Mouse (Mus musculus) olfactory bulb, adult 2 months (tissue): ENCODE data around the gene Cnn1. TPM values are rescaled to one million over a fixed set of nuclear protein-coding genes. Genes with fewer than 3 reads are reported as not detected.

Experiments
- H3K27ac ChIP-seq: fragments of 200-500 bp; 2 replicates; pipeline ENCODE4 v1.5.1; 2012; ENCODE audit warnings: low read depth, low read length; ENCODE audit not compliant: insufficient read depth
- H3K4me1 ChIP-seq: fragments of 200-500 bp; 2 replicates; pipeline ENCODE4 v1.6.1; 2012; ENCODE audit warnings: low read length; ENCODE audit not compliant: control insufficient read depth, insufficient read depth
- H3K4me3 ChIP-seq: fragments of 200-500 bp; 2 replicates; pipeline ENCODE4 v1.5.1; 2012; ENCODE audit warnings: mild to moderate bottlenecking, low read depth, low read length, moderate library complexity; ENCODE audit not compliant: insufficient read depth
- CTCF ChIP-seq: fragments of 200-500 bp; IDR thresholded peaks from 2 replicates; pipeline ENCODE4 v1.5.1; 2012; ENCODE audit warnings: low read depth, mild to moderate bottlenecking, low read length, moderate library complexity; ENCODE audit not compliant: insufficient read depth
- POLR2A ChIP-seq: fragments of 200-500 bp; IDR thresholded peaks from 2 replicates; pipeline ENCODE4 v1.6.1; 2012; ENCODE audit warnings: mild to moderate bottlenecking, low read depth, low read length, moderate library complexity; ENCODE audit not compliant: insufficient read depth
- WGBS: fragments of 180-500 bp; shearing (Covaris S2); methylation state at CpG from one replicate; pipeline ENCODE4 v1.1.7; 2018; 5-methylcytosine and 5-hydroxymethylcytosine counted together
- polyA plus RNA-seq: library from polyadenylated mRNA; stranded (reverse); fragments of >200 nt; gene quantifications from 2 replicates; pipeline ENCODE4 v1.2.4, GENCODE M21; 2012; ENCODE audit warnings: low replicate concordance; ENCODE audit not compliant: missing spikeins, insufficient read depth, insufficient read length

Cnn1 gene
- polyA plus RNA-seq, 1 experiment, result not detected

DNA sequence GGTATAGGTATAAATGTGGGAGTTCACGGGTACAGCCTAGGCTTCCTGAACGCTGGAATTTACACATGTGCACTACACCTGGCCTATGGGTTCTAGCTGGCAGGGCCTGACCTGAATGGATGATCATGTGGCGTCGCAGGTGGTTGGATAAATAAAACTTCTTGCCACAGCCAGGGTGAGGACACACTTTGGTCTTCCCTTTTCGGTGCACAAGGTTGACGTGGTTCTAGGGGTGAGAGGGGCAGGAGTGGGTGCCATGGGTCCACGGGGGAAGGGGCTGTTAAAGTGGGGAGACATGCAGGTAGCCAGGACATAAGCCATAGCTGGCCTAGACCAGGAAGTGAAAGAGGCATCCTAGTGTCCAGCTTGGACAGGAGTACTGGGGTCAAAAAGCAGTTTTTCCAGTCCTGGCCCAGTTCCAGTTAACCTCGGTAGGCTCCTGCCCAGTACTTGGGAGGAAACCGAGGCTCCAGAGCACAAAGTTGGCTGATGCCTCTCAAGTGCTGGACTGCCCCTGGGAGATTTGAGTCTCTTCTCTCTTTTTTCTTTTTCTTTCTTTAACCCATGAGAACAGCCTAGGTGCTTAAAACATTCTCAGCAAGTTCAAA, 42.6 kb upstream of the Cnn1 start:
- TF ChIP-seq CTCF (no peak), POLR2A (no peak)
- Histone ChIP-seq H3K4me3 (no peak overlapping the region), H3K27ac (no peak overlapping the region), H3K4me1 (peaks cover 12% of the 10 kb centered on the region)
- 70% methylated on average over 9 of the region's 9 CpGs for WGBS

- peaks cover 12% of the 10 kb centered on the region for H3K4me1 ChIP-seq
- WGBS, result 92% methylated on average over 9 of the region's 9 CpGs
- no peak overlapping the region for H3K4me3 ChIP-seq
- TF ChIP-seq CTCF, result no peak
- no peak for TF ChIP-seq POLR2A
- no peak overlapping the region for H3K27ac ChIP-seq
Observed at GRCm38 (mm10) chr9:22057031-22057517, 41.9 kb upstream of the Cnn1 start.

- peaks cover 12% of the 10 kb centered on the region for H3K4me1 ChIP-seq
- 35% methylated on average over 9 of the region's 9 CpGs for WGBS
- H3K4me3 ChIP-seq, result no peak overlapping the region
- TF ChIP-seq CTCF (no peak), POLR2A (no peak)
- H3K27ac ChIP-seq, result peak overlapping the region; percentile 41; the same call in 1 of the 2 replicates
Observed at GRCm38 (mm10) chr9:22058011-22058424, 41.0 kb upstream of the Cnn1 start.

- TF ChIP-seq CTCF, result no peak
- no peak for TF ChIP-seq POLR2A
- 79% methylated on average over 2 of the region's 2 CpGs for WGBS
- no peak overlapping the region for H3K27ac ChIP-seq
- no peak overlapping the region for H3K4me3 ChIP-seq
- H3K4me1 ChIP-seq, result peaks cover 7% of the 10 kb centered on the region; the same call in 1 of the 2 replicates
Observed at GRCm38 (mm10) chr9:22061339-22061738, 37.7 kb upstream of the Cnn1 start.

DNA sequence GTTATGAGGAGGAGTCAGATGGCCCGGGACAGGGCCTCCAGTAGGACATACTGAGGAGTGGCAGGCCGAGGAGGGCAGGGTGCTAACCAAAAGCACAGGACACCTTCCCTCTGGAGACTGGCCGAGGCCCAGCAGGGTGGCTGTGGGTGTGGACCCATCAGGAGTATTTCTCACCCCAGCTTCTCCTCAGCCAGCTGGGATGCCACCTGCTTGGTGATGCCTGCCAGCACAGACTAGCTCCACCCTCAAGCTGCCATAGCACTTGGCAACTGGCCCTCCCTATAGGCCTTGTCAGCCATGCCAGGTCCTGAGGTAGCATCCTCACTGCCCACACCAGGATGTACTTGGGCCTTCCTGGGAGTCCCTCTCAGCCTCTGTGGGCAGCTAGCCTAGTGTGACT, 34.7 kb upstream of the Cnn1 start:
- 80% methylated on average over 3 of the region's 3 CpGs for WGBS
- Histone ChIP-seq H3K4me1 (no peaks in the 10 kb centered on the region), H3K27ac (no peak overlapping the region)

DNA sequence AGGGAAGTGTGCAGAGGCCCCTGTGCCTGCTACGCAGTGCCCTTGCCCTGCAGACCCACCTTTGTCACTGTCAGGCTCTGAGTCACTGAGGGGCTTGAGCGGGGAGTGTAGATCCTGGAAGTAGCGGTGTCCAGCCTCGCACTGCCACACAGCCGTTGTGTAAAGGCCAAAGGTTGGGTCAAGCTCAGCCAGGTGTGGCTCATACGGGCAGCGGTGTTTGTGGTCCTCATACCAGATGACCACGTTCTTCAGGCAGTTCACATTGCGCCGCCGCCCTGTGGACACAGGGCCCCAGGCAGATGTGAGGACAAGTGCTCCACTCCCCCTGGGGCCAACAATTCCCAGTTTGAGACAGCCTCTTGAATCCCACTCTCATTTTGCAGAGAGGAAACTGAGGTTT, 33.4 kb upstream of the Cnn1 start:
- H3K27ac ChIP-seq, result no peak overlapping the region
- H3K4me1 ChIP-seq, result 0 out of 2 replicates have a peak, but pooled peaks cover 4% of the 10 kb centered on the region
- TF ChIP-seq CTCF, result no peak
- TF ChIP-seq POLR2A, result no peak
- 96% methylated on average over 11 of the region's 11 CpGs for WGBS
- H3K4me3 ChIP-seq, result no peak overlapping the region

More for the DNA sequence above, 34.7 kb upstream of the Cnn1 start:
- H3K4me3 ChIP-seq, result no peak overlapping the region
- TF ChIP-seq CTCF, result no peak
- no peak for TF ChIP-seq POLR2A

- no peak overlapping the region for H3K4me3 ChIP-seq
- 66% methylated on average over 3 of the region's 3 CpGs for WGBS
- H3K4me1 ChIP-seq, result 0 out of 2 replicates have a peak, but pooled peaks cover 4% of the 10 kb centered on the region
- no peak overlapping the region for H3K27ac ChIP-seq
- TF ChIP-seq POLR2A, result no peak
- TF ChIP-seq CTCF, result peak; percentile 70
Observed at GRCm38 (mm10) chr9:22066433-22066832, 32.6 kb upstream of the Cnn1 start.

DNA sequence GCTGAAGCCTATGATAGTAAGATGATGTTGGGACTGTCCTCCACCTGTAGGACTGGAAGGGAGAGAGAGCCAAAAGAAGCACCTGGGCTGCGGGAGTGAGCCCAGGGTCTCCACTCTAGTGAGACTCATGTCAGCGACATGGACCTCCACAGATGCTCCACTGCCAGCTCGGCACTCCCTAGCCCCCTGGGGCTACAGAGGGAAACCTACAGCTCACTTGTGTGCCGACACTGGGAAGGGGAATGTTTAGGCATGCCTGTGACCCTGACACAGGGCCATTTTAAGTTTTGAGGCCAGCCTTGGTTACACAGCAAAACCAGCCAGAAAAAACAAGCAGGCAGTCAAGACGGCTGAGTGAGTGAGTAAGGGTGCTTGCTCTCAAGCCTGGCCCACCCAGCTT, 31.8 kb upstream of the Cnn1 start:
- Histone ChIP-seq H3K4me1 (0 out of 2 replicates have a peak, but pooled peaks cover 4% of the 10 kb centered on the region), H3K27ac (no peak overlapping the region), H3K4me3 (no peak overlapping the region)
- WGBS, result 80% methylated on average over 5 of the region's 5 CpGs
- TF ChIP-seq POLR2A, result no peak
- TF ChIP-seq CTCF, result no peak

GRCm38 (mm10) chr9:22069881-22070553, 29.0 kb upstream of the Cnn1 start:
- Histone ChIP-seq H3K27ac (peak overlapping the region; percentile 2; the same call in 1 of the 2 replicates), H3K4me1 (0 out of 2 replicates have a peak, but pooled peaks cover 4% of the 10 kb centered on the region), H3K4me3 (peak overlapping the region; percentile 68)
- no peak for TF ChIP-seq POLR2A
- no peak for TF ChIP-seq CTCF
- WGBS, result 31% methylated on average over 4 of the region's 4 CpGs
